Mouse (Mus musculus): ENCODE results near the gene Zfp654. TPM values are rescaled to one million over a fixed set of nuclear protein-coding genes. Genes with fewer than 3 reads are reported as not detected.

Gene Zfp654
- polyA plus RNA-seq, 1 experiment from 2014 or later = 2.4 TPM

- Histone ChIP-seq H3K36me3 (ENCODE audit: control insufficient read depth, insufficient read depth, low read length) (no peaks in the 10 kb centered on the region), H3K4me1 (replicated peaks; ENCODE audit: control insufficient read depth, insufficient read depth) (no peaks in the 10 kb centered on the region), H3K4me3 (ENCODE audit: low read depth, low read length) (no peak overlapping the region), H3K9ac (ENCODE audit: low read length) (no peak overlapping the region), H3K27ac (replicated peaks) (no peak overlapping the region), H3K9me3 (ENCODE audit: control insufficient read depth, low read length) (no peaks in the 10 kb centered on the region), H3K4me2 (replicated peaks; ENCODE audit: low read depth) (no peak overlapping the region), H3K27me3 (ENCODE audit: control insufficient read depth, insufficient read depth, low read length) (no peaks in the 10 kb centered on the region)
- ATAC-seq (ENCODE audit: low FRiP score, low TSS enrichment) = no peak
- no peak for DNase-seq (ENCODE audit: low spot score)
- WGBS = 29% methylated on average over 5 of the region's 5 CpGs
- no peak for TF ChIP-seq EP300 (optimal IDR thresholded peaks at IDR 0.05)
- TF ChIP-seq CTCF (IDR thresholded peaks at IDR 0.05; ENCODE audit: low read depth) = no peak
Observed at GRCm38 (mm10) chr16:64883896-64884295, 32.4 kb upstream of the Zfp654 start.

DNA sequence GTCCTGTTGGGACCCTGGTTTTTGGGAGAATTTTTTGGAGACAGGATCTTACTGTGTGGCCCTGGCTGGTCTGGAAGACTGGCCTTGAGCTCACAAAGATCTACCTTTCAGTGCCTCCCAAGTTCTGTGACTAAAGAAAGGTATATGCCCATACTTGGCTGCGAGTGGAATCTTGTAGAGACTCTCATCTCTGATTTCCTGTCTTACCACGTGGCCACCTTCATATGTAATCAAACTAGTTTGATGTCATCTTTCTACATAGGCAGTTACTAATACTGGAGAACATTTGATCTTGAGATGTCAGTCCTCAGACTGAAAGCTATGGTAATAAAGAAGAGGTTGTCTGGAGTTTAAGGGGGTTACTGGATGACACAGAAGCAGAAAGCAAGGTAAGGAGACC, 30.0 kb upstream of the Zfp654 start:
- no peak for ATAC-seq (ENCODE audit: low FRiP score, low TSS enrichment)
- no peak overlapping the region for H3K9ac ChIP-seq (ENCODE audit: low read length)
- H3K9me3 ChIP-seq (ENCODE audit: control insufficient read depth, low read length) = no peaks in the 10 kb centered on the region
- TF ChIP-seq CTCF (IDR thresholded peaks at IDR 0.05; ENCODE audit: low read depth) (no peak), EP300 (optimal IDR thresholded peaks at IDR 0.05) (no peak)
- no peak overlapping the region for H3K27ac ChIP-seq (replicated peaks)
- 62% methylated on average over 2 of the region's 2 CpGs for WGBS
- no peak overlapping the region for H3K4me2 ChIP-seq (replicated peaks; ENCODE audit: low read depth)
- no peak overlapping the region for H3K4me3 ChIP-seq (ENCODE audit: low read depth, low read length)
- H3K27me3 ChIP-seq (ENCODE audit: control insufficient read depth, insufficient read depth, low read length) = no peaks in the 10 kb centered on the region
- no peak for DNase-seq (ENCODE audit: low spot score)
- no peaks in the 10 kb centered on the region for H3K36me3 ChIP-seq (ENCODE audit: control insufficient read depth, insufficient read depth, low read length)
- no peaks in the 10 kb centered on the region for H3K4me1 ChIP-seq (replicated peaks; ENCODE audit: control insufficient read depth, insufficient read depth)

GRCm38 (mm10) chr16:64880986-64881385, 29.5 kb upstream of the Zfp654 start:
- Histone ChIP-seq H3K4me1 (replicated peaks; ENCODE audit: control insufficient read depth, insufficient read depth) (no peaks in the 10 kb centered on the region), H3K9me3 (ENCODE audit: control insufficient read depth, low read length) (no peaks in the 10 kb centered on the region), H3K9ac (ENCODE audit: low read length) (no peak overlapping the region), H3K4me2 (replicated peaks; ENCODE audit: low read depth) (no peak overlapping the region), H3K4me3 (ENCODE audit: low read depth, low read length) (no peak overlapping the region), H3K36me3 (ENCODE audit: control insufficient read depth, insufficient read depth, low read length) (no peaks in the 10 kb centered on the region), H3K27me3 (ENCODE audit: control insufficient read depth, insufficient read depth, low read length) (no peaks in the 10 kb centered on the region), H3K27ac (replicated peaks) (no peak overlapping the region)
- WGBS = 70% methylated on average over 3 of the region's 3 CpGs
- TF ChIP-seq EP300 (optimal IDR thresholded peaks at IDR 0.05) (no peak), CTCF (IDR thresholded peaks at IDR 0.05; ENCODE audit: low read depth) (no peak)
- no peak for ATAC-seq (ENCODE audit: low FRiP score, low TSS enrichment)
- DNase-seq (ENCODE audit: low spot score) = no peak

DNA sequence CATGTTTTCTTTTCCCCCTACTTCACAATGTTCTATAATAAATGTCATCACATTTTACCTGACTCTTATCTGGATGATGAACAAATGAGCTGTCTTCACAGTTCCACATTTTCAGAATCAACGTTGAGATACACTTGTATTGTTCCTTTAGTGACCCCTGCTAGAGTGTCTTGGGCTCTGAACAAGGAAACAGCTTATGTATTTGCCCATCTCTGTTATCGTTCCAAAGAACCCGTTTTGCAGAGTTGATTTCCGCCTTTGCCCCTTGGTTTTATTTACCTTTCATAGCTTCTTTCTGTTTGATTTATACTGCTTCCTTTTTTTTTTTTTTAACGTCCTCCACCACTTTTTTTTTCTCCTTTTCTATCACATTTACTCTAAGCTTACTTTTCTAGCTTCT, 28.3 kb upstream of the Zfp654 start:
- DNase-seq (ENCODE audit: low spot score) (peak; percentile 28), ATAC-seq (ENCODE audit: low FRiP score, low TSS enrichment) (peak; percentile 70)
- H3K27me3 ChIP-seq (ENCODE audit: control insufficient read depth, insufficient read depth, low read length) = no peaks in the 10 kb centered on the region

DNA sequence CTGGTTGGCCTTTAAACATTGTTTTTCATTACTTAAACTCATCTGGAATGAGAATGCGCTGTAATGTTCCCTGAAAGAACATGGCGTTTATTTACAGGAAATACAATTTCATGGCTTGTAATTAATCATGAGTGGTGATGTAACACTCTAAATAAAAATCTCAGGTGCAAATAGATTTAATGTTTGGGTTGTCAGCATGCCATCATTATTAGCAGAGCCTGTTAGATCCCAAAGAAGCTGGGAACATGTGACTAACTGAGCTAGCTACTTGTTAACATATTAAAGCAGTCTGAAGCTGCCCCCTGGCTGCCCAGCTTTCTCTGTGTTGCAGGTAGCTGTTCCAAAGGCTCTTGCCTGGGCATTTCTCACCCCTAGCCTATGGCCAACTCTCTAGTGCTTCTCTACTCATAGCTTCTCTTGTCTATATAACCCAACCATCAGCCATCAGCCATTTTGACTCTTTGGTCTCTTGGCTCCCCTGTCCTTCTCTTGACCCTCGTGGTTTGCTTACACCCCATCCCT, 27.2 kb upstream of the Zfp654 start:
- Histone ChIP-seq H3K27ac (replicated peaks) (no peak overlapping the region), H3K36me3 (ENCODE audit: control insufficient read depth, insufficient read depth, low read length) (no peaks in the 10 kb centered on the region), H3K27me3 (ENCODE audit: control insufficient read depth, insufficient read depth, low read length) (no peaks in the 10 kb centered on the region), H3K4me3 (ENCODE audit: low read depth, low read length) (no peak overlapping the region), H3K4me1 (replicated peaks; ENCODE audit: control insufficient read depth, insufficient read depth) (no peaks in the 10 kb centered on the region), H3K4me2 (replicated peaks; ENCODE audit: low read depth) (no peak overlapping the region), H3K9me3 (ENCODE audit: control insufficient read depth, low read length) (no peaks in the 10 kb centered on the region), H3K9ac (ENCODE audit: low read length) (no peak overlapping the region)
- WGBS = 73% methylated on average over 3 of the region's 3 CpGs
- ATAC-seq (ENCODE audit: low FRiP score, low TSS enrichment) = peak; percentile 36; the same call in 1 of the 2 replicates
- TF ChIP-seq EP300 (optimal IDR thresholded peaks at IDR 0.05) (no peak), CTCF (IDR thresholded peaks at IDR 0.05; ENCODE audit: low read depth) (peak; percentile 44)
- no peak for DNase-seq (ENCODE audit: low spot score)

More for the DNA sequence above, 28.3 kb upstream of the Zfp654 start:
- H3K4me3 ChIP-seq (ENCODE audit: low read depth, low read length) = no peak overlapping the region
- H3K9me3 ChIP-seq (ENCODE audit: control insufficient read depth, low read length) = no peaks in the 10 kb centered on the region
- H3K9ac ChIP-seq (ENCODE audit: low read length) = no peak overlapping the region
- H3K36me3 ChIP-seq (ENCODE audit: control insufficient read depth, insufficient read depth, low read length) = no peaks in the 10 kb centered on the region
- TF ChIP-seq EP300 (optimal IDR thresholded peaks at IDR 0.05) = no peak
- no peak for TF ChIP-seq CTCF (IDR thresholded peaks at IDR 0.05; ENCODE audit: low read depth)
- H3K4me2 ChIP-seq (replicated peaks; ENCODE audit: low read depth) = no peak overlapping the region
- H3K4me1 ChIP-seq (replicated peaks; ENCODE audit: control insufficient read depth, insufficient read depth) = no peaks in the 10 kb centered on the region
- H3K27ac ChIP-seq (replicated peaks) = no peak overlapping the region
- WGBS = 37% methylated on average over 5 of the region's 5 CpGs

- H3K4me2 ChIP-seq (replicated peaks; ENCODE audit: low read depth) = no peak overlapping the region
- no peaks in the 10 kb centered on the region for H3K4me1 ChIP-seq (replicated peaks; ENCODE audit: control insufficient read depth, insufficient read depth)
- ATAC-seq (ENCODE audit: low FRiP score, low TSS enrichment) (no peak), DNase-seq (ENCODE audit: low spot score) (no peak)
- no peak overlapping the region for H3K4me3 ChIP-seq (ENCODE audit: low read depth, low read length)
- H3K9me3 ChIP-seq (ENCODE audit: control insufficient read depth, low read length) = no peaks in the 10 kb centered on the region
- WGBS = 84% methylated on average over 3 of the region's 3 CpGs
- H3K9ac ChIP-seq (ENCODE audit: low read length) = no peak overlapping the region
- no peak overlapping the region for H3K27ac ChIP-seq (replicated peaks)
- no peaks in the 10 kb centered on the region for H3K36me3 ChIP-seq (ENCODE audit: control insufficient read depth, insufficient read depth, low read length)
- TF ChIP-seq EP300 (optimal IDR thresholded peaks at IDR 0.05) (no peak), CTCF (IDR thresholded peaks at IDR 0.05; ENCODE audit: low read depth) (no peak)
- H3K27me3 ChIP-seq (ENCODE audit: control insufficient read depth, insufficient read depth, low read length) = no peaks in the 10 kb centered on the region
Observed at GRCm38 (mm10) chr16:64877314-64877713, 25.9 kb upstream of the Zfp654 start.

Measured in stomach, postnatal 0 days (tissue).